Mouse (Mus musculus) embryo, embryonic 10.5 days (tissue): ENCODE measurements around the gene Bmp4.

Experiments
- DNase-seq: peaks from one replicate; pipeline ENCODE4 v3.0.0-alpha.2; 2015; ENCODE audit warnings: low spot score

Bmp4 gene

DNA sequence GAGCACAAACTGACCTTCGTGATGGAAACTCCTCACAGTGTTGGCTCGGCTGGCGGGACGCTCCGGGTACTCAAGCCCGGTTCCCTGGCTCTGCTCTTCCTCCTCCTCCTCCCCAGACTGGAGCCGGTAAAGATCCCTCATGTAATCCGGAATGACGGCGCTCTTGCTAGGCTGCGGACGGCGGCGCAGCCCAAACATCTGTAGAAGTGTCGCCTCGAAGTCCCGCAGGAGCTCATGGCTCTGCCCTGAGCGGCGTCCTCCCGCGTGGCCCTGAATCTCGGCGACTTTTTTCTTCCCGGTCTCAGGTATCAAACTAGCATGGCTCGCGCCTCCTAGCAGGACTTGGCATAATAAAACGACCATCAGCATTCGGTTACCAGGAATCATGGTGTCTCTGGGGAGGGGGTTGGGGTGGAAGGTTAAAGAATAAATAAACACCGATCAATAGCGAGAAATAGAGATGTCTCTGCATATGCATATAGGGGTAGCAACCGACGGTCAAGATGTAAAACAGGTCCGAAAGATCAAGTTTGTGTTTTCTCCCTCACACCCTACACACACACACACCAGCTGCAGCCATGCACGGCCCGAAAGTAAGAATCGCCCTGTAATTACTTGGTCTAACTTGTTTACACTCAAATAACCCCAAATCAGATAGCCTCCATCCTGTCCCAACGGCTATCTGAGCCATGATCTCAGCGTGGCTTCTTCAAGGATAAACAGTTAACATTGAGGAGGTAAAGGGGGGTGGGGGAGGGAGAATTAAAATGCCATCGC is 4.6 kb downstream of the Bmp4 start:
- DNase-seq = peak; percentile 68

DNA sequence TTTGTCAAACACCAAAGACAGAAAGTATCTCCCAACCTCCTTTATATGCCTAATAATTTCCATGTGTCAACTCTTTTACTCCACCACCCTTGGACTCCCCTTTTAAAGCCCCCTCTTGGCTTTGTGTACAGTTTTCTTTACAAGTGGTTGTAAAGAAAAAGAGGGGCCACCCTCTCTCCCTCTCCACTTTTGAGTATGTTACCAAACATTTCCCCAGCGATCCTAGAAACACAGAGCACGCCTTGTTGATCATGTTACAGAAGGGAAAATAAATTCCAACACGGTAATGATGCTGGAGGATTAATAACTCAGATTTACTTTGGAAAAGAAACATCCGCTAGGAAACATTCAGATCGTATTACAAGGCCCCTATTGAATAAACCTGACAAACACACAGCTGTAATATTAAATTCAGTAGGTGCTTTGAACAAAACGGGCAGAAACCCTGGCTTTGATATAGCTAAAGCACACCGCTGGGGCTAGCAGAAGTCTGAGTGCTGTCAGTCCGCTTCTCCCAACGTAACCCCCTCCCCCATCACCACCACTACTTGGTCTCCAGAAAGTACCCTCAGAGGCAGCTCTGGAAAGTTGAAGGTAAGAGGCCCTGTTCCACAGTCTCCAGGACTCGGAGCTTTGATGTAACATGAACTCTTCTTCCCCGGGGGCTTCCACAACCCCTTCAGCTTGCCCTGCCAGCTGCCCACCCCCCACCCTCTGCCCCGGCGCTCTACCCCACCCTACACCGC is 5.3 kb downstream of the Bmp4 start:
- DNase-seq = peak; percentile 70

DNA sequence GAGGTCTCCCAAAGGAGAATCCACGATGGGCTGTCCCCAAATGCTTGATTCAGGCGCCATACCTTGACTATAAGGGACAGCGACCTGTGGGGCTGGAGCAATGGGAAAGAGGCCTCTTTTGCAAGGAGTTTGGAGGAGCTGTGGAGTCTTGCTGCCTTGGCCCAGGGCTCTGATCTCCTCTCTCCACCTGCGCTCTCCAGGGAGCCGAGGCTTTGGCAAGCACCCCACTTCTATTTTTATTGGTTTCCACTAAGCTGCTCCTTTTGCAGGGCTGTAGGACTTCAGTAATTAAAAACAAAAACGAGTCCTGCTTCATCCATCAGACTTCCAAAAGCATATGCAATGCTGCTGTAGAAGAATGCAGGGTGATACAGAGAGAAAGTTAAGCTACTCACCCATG is 9.0 kb downstream of the Bmp4 start:
- no peak for DNase-seq

DNA sequence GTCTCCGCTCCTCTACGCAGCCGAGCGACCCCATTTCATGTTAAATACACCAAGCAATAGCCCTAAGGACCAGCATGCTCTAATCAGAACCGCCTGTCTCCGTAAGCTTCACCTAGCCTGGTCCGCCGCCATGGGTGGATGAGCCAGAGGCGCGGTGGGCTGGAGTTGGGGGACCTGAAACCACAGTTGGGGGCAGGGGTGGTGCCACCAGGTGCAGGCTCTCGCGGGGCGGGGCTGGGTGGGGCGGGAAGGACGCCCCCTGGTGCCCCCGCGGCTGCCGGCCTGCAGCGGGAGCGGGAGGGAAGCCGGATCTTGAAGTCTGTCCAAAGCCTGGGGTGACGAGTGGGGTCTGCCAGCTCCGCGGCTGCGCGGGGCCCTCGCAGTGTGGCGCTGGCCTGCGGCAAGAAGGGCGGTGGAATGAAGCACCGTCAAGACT is 10.2 kb downstream of the Bmp4 start:
- DNase-seq = peak; percentile 43

DNA sequence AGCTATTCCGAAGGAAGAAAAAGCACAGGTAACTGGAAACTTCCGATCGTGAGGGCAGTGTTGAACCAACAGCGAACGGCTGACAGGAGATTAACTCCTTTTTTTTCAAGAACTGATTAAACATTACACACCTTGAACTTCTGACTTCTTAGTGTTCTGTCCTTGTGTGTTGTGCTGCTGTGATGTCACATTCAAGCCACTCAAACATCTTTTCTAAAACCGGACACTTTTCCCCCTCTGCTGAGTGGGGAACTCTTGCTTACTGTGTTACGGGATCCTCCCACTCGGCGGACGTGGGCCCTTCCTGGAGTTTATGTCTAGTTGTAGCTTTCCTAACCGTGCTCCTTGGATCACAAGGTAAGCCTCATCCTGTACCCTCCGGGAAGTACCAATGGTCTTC is 11.2 kb downstream of the Bmp4 start, which contains the start of gene Gm15217:
Gm15217 (plus strand) TSS at position 130 of the 400 bp plus-strand sequence.
- DNase-seq = no peak

DNA sequence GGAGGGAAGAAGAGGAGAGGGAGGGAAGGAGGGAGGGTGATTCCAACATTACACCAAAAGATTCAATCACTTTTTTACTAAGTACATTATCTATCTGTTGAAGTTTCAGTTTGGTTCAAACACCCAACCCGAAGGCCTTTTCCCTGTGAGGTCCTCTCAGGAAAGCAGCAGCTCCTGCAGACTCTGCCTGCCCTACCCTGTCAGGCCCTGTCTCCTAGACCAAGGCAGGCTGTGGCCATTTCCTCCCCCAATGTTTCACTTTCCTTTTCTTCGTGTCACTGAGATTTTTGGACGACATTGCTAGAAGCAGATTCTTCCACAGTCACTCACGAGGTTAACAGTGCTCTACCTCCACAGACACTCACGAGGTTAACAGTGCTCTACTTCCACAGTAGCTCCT is 14.7 kb downstream of the Bmp4 start:
- DNase-seq = no peak

DNA sequence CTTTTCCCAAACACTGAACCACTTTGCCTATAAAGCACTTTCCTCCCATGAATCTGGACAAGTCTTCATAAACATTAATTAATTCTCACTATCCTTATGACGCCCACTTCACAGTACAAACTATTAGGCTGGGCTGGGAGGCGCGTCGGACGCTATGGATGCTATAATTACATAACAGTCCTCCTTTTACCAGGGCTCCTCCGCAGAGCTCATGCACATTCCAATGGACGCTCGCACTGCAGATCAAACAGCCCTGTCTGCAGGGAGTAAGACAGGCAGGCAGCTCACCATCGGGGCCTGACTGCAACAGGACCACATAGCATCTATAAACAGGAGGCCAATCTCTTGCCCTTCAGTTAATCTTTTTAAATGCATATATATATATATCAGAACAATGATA is 18.0 kb downstream of the Bmp4 start:
- DNase-seq = peak; percentile 36

DNA sequence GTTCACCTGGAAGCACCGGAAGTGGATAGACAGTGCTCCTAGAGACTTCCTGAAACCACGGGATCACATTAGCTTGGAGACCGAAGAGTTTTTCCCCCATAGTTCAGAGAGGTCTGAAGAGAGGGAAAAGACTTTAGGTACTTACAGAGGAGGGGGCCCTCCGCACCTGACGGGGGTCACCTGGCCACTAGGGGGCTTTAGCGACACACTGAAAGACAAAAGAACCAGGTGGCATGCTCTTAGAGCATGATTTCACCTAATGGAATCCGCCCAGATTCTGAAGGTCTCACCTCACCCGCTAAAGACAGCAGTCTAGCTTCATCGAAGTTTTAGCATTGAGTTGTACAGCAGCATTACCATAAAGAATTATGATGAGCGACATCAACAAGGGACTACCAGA is 27.3 kb downstream of the Bmp4 start:
- no peak for DNase-seq

DNA sequence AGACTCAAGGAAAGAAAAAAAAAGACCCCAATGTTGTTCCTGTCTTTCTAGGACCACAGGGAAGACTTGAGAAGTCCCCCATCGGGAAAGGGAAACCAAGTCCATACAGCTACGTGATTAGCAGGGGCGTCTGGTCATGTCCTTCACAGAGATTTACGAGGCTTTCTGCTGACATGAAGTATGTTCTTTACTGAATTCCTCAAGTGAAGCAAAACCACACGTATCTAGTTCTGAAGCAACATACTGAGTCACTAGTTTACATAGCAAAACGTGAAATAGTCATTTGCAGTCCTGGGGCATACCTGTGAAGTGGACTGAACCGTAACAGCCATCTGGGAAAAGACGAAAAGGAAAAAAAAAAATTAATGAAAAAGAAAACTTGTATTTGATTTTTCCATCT is 32.8 kb downstream of the Bmp4 start:
- no peak for DNase-seq

DNA sequence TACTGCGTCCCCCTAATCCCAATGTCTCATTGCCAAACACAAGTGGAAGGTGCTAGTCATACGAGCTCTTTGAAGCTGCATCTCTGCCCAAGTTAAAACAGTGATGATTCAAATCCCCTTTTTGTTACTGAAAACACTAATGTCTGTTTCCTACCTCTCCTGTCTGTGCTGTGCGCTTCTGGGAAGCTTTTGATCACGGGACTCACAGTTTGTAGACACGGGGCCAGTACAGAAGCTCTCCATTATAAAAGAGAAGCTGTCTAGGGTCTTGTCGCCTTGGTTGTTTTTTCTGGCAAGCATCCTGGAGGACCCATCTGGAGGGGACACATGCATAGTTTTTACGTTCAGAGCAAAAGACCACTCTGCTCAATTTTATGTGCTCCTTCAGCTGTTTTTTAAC is 33.2 kb downstream of the Bmp4 start:
- DNase-seq = no peak

DNA sequence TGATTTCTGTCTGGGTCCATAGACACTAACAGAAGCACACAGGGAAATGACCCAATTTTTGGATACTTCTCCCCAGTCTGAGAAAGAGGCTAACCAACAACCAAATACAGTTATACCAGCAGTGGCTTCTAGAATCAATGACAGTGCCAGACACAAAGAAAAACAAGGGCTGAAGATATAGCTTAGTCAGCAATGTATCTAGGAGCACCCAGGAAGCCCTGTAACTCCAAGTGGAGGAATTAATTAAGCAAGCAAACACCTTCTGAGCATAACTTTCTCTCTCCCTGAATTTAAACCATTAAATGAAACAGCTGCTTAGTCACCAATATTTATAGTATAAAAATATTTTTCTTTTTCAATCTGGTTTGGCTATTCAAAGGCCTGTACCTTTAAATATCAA is 45.7 kb downstream of the Bmp4 start:
- no peak for DNase-seq

DNA sequence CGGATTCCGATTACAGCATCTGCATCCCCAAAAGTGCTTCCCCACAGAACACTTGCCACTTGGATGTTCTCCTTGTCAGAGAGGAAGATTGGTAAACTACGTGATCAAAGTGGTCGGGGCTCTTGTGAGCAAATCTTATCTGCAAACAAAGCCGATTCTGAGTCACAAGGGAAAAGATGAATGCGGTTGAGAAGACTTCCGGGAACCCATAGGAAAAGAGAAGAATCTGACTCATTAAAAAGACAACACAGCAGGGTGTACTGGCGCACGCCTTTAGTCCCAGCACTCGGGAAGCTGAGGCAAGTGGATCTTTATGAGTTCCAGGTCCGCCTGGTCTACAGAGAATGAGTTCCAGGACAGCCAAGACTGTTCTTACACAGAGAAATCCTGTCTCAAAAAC is 51.7 kb downstream of the Bmp4 start:
- DNase-seq = no peak
